Mouse (Mus musculus): ENCODE measurements around the gene Akap11. TPM values are rescaled to one million over a fixed set of nuclear protein-coding genes. Genes with fewer than 3 reads are reported as not detected.
A peak's percentile ranks its signal among the peaks of the same experiment; 100 is the strongest.

The Akap11 gene
- polyA plus RNA-seq, 1 experiment from 2014 or later = 39.6 TPM

DNA sequence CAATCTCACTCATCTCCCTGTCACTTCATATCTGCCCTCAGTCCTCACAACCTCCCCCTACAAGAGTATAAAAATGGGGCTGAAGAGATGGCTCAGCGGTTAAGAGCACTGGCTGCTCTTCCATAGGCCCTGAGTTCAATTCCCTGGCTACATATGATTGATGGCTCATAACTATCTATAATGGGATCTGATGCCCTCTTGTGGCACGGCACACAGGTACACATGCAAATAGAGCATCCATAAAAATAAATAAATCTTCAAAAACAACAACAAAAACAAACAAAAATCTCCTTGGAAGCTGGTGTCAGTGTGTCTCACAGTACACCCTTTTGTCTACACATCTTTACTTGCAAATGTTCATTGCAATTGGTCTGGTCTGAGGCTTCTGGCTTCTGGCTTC, 11.5 kb downstream of the Akap11 start:
- no peaks in the 10 kb centered on the region for H3K27me3 ChIP-seq (ENCODE audit: control insufficient read depth, insufficient read depth, low read length)
- H3K4me2 ChIP-seq (ENCODE audit: low read length) = no peak overlapping the region
- DNase-seq = no peak
- no peaks in the 10 kb centered on the region for H3K9me3 ChIP-seq (ENCODE audit: control insufficient read depth, low read length)
- H3K36me3 ChIP-seq (ENCODE audit: control insufficient read depth, insufficient read depth, low read length) = peaks cover 14% of the 10 kb centered on the region
- 91% methylated on average over 2 of the region's 2 CpGs for WGBS
- no peak for ATAC-seq (ENCODE audit: low FRiP score, low TSS enrichment)
- no peak overlapping the region for H3K4me3 ChIP-seq (replicated peaks; ENCODE audit: low read depth, low read length)
- H3K9ac ChIP-seq (replicated peaks; ENCODE audit: low read length) = no peak overlapping the region
- no peak overlapping the region for H3K27ac ChIP-seq (replicated peaks; ENCODE audit: low read depth, low read length)
- H3K4me1 ChIP-seq (ENCODE audit: control insufficient read depth, insufficient read depth, low read length) = no peaks in the 10 kb centered on the region

DNA sequence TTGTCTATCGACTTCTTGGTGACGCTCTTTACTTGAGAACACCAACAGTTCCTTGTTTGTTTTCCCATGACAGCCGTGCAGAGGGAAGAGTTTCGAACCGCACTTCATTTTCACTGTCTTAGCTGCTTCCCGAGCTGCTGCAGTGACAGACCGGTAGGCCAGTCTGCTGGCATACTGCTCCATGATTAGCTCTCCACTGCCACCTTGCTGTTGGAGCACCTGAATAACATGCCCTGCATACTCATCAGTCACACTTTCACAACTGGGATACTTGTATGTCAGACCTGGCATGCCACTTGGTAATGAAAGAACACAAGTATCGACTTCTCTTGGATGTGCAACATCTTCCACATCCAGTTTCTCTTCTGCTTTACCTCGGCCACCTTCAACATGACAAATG, 25.9 kb downstream of the Akap11 start:
- WGBS = 82% methylated on average over 9 of the region's 9 CpGs
- Histone ChIP-seq H3K9ac (replicated peaks; ENCODE audit: low read length) (no peak overlapping the region), H3K4me2 (ENCODE audit: low read length) (no peak overlapping the region), H3K4me1 (ENCODE audit: control insufficient read depth, insufficient read depth, low read length) (no peaks in the 10 kb centered on the region), H3K9me3 (ENCODE audit: control insufficient read depth, low read length) (no peaks in the 10 kb centered on the region), H3K27me3 (ENCODE audit: control insufficient read depth, insufficient read depth, low read length) (no peaks in the 10 kb centered on the region), H3K4me3 (replicated peaks; ENCODE audit: low read depth, low read length) (no peak overlapping the region), H3K27ac (replicated peaks; ENCODE audit: low read depth, low read length) (no peak overlapping the region), H3K36me3 (ENCODE audit: control insufficient read depth, insufficient read depth, low read length) (peaks cover 85% of the 10 kb centered on the region)
- DNase-seq (peak; percentile 60), ATAC-seq (ENCODE audit: low FRiP score, low TSS enrichment) (no peak)

DNA sequence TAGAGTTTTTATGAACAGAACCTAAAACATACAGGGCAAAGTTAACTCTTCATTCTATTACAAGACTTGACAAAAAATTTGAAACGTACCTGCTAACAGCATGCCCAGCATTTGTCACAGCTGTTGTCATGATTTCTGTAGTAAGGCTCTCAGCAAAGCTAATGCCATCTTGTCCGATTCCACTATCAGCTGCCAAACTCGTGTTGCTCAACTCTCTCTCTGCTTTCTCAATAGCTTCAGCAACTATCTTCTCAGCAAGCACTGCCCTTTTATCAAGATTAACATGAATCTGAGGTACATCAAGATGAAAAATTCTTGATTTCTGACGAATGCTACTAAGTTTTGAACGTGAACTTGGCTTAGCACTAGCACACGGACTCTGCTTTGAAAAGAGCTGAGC, 26.8 kb downstream of the Akap11 start:
- Histone ChIP-seq H3K27ac (replicated peaks; ENCODE audit: low read depth, low read length) (no peak overlapping the region), H3K4me2 (ENCODE audit: low read length) (no peak overlapping the region), H3K9ac (replicated peaks; ENCODE audit: low read length) (no peak overlapping the region), H3K4me3 (replicated peaks; ENCODE audit: low read depth, low read length) (no peak overlapping the region), H3K36me3 (ENCODE audit: control insufficient read depth, insufficient read depth, low read length) (peaks cover 89% of the 10 kb centered on the region), H3K4me1 (ENCODE audit: control insufficient read depth, insufficient read depth, low read length) (no peaks in the 10 kb centered on the region), H3K9me3 (ENCODE audit: control insufficient read depth, low read length) (no peaks in the 10 kb centered on the region), H3K27me3 (ENCODE audit: control insufficient read depth, insufficient read depth, low read length) (no peaks in the 10 kb centered on the region)
- 94% methylated on average over 6 of the region's 6 CpGs for WGBS
- DNase-seq = no peak
- ATAC-seq (ENCODE audit: low FRiP score, low TSS enrichment) = no peak

DNA sequence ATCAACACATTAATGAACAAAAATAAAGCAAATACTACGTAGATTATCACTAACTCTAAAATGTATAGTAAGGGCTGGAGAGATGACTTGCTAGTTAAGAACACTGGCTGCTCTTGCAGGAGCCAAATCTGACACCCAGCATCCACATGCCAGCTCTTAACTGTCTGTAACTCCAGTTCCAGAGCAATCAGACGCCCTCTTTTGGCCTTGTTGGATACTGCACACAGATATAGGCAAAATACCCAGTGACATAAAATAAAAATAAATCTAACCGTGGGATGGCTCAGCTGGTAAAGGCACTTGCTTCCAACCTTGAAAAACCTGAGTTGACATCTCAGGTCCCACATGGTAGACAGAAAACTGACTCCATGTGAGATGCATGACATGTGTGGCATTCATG, 36.0 kb downstream of the Akap11 start:
- peaks cover 33% of the 10 kb centered on the region for H3K36me3 ChIP-seq (ENCODE audit: control insufficient read depth, insufficient read depth, low read length)
- peak; percentile 15 for DNase-seq

DNA sequence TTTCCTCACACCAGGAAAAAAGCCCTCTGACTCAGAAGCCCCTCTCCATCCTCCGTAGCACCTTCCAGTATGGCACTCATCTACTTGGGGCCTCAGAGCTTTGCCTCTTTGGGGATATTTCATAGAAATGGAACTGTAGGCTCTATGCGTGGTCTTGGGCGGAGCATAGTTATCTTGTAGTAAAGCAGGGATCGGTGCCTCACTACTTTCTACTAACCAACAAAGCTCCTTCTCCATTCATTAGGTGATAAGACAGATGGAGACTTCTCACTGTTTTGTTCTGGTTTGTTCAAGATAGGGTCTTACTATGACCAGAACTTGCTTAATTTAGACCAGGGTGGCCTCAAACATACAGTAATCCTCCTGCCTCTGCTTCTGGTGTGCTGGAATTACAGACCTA, 39.9 kb downstream of the Akap11 start:
- no peak overlapping the region for H3K9ac ChIP-seq (replicated peaks; ENCODE audit: low read length)
- ATAC-seq (ENCODE audit: low FRiP score, low TSS enrichment) = no peak
- peaks cover 51% of the 10 kb centered on the region for H3K36me3 ChIP-seq (ENCODE audit: control insufficient read depth, insufficient read depth, low read length)
- no peaks in the 10 kb centered on the region for H3K9me3 ChIP-seq (ENCODE audit: control insufficient read depth, low read length)
- DNase-seq = no peak
- H3K4me2 ChIP-seq (ENCODE audit: low read length) = no peak overlapping the region
- H3K27ac ChIP-seq (replicated peaks; ENCODE audit: low read depth, low read length) = no peak overlapping the region
- WGBS = 96% methylated on average over 4 of the region's 4 CpGs
- H3K4me3 ChIP-seq (replicated peaks; ENCODE audit: low read depth, low read length) = no peak overlapping the region
- no peaks in the 10 kb centered on the region for H3K27me3 ChIP-seq (ENCODE audit: control insufficient read depth, insufficient read depth, low read length)
- no peaks in the 10 kb centered on the region for H3K4me1 ChIP-seq (ENCODE audit: control insufficient read depth, insufficient read depth, low read length)

More for the DNA sequence above, 36.0 kb downstream of the Akap11 start:
- Histone ChIP-seq H3K9me3 (ENCODE audit: control insufficient read depth, low read length) (no peaks in the 10 kb centered on the region), H3K4me2 (ENCODE audit: low read length) (no peak overlapping the region), H3K27me3 (ENCODE audit: control insufficient read depth, insufficient read depth, low read length) (no peaks in the 10 kb centered on the region), H3K27ac (replicated peaks; ENCODE audit: low read depth, low read length) (no peak overlapping the region), H3K4me3 (replicated peaks; ENCODE audit: low read depth, low read length) (no peak overlapping the region), H3K9ac (replicated peaks; ENCODE audit: low read length) (no peak overlapping the region), H3K4me1 (ENCODE audit: control insufficient read depth, insufficient read depth, low read length) (no peaks in the 10 kb centered on the region)
- WGBS = 78% methylated on average over 3 of the region's 3 CpGs
- ATAC-seq (ENCODE audit: low FRiP score, low TSS enrichment) = no peak

DNA sequence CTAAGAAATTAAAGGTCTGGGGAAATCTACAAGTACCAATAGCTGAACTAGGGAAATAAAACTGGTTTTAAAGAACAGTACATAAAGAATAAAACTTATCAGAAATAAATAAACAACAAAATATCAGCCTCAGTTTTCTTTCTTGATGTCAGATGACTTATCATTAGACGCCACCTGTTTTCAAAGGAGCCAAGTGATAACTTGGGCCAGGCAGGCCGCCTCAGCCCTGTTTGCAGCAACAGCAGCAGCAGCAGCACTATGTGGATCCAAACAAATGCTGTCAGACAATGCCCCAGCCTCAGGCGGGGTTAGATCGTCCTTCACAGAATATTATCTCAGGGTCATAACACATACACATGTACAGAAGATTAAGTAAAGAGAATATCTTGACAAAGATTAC, 41.4 kb downstream of the Akap11 start:
- DNase-seq = no peak
- no peak overlapping the region for H3K4me3 ChIP-seq (replicated peaks; ENCODE audit: low read depth, low read length)
- no peak overlapping the region for H3K9ac ChIP-seq (replicated peaks; ENCODE audit: low read length)
- no peak for ATAC-seq (ENCODE audit: low FRiP score, low TSS enrichment)
- H3K27me3 ChIP-seq (ENCODE audit: control insufficient read depth, insufficient read depth, low read length) = no peaks in the 10 kb centered on the region
- no peak overlapping the region for H3K27ac ChIP-seq (replicated peaks; ENCODE audit: low read depth, low read length)
- no peaks in the 10 kb centered on the region for H3K9me3 ChIP-seq (ENCODE audit: control insufficient read depth, low read length)
- 89% methylated on average over 4 of the region's 4 CpGs for WGBS
- H3K4me1 ChIP-seq (ENCODE audit: control insufficient read depth, insufficient read depth, low read length) = no peaks in the 10 kb centered on the region
- no peak overlapping the region for H3K4me2 ChIP-seq (ENCODE audit: low read length)
- H3K36me3 ChIP-seq (ENCODE audit: control insufficient read depth, insufficient read depth, low read length) = peaks cover 55% of the 10 kb centered on the region

DNA sequence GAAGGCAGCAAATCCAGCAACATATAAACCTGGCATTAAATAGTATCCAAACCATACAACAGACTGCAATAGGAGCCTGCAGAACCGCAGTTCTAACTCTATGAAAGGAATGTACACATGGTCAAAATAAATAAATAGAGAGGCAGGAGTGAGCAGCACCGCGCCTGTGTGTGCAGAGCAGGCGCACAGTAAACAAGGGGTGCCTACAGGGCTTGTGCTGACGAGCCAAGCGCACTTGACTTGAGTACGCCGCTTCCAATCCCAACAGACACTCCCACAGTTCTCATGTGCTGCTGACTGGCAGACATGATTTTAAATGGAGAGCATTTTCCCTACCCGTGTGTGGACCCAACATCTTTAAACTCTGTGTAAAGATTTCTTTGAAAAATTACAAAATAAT, 44.0 kb downstream of the Akap11 start:
- Histone ChIP-seq H3K9ac (replicated peaks; ENCODE audit: low read length) (no peak overlapping the region), H3K36me3 (ENCODE audit: control insufficient read depth, insufficient read depth, low read length) (peaks cover 46% of the 10 kb centered on the region), H3K4me2 (ENCODE audit: low read length) (no peak overlapping the region), H3K27ac (replicated peaks; ENCODE audit: low read depth, low read length) (no peak overlapping the region), H3K4me3 (replicated peaks; ENCODE audit: low read depth, low read length) (no peak overlapping the region), H3K4me1 (ENCODE audit: control insufficient read depth, insufficient read depth, low read length) (no peaks in the 10 kb centered on the region), H3K9me3 (ENCODE audit: control insufficient read depth, low read length) (no peaks in the 10 kb centered on the region), H3K27me3 (ENCODE audit: control insufficient read depth, insufficient read depth, low read length) (no peaks in the 10 kb centered on the region)
- 87% methylated on average over 9 of the region's 9 CpGs for WGBS
- DNase-seq (no peak), ATAC-seq (ENCODE audit: low FRiP score, low TSS enrichment) (no peak)

DNA sequence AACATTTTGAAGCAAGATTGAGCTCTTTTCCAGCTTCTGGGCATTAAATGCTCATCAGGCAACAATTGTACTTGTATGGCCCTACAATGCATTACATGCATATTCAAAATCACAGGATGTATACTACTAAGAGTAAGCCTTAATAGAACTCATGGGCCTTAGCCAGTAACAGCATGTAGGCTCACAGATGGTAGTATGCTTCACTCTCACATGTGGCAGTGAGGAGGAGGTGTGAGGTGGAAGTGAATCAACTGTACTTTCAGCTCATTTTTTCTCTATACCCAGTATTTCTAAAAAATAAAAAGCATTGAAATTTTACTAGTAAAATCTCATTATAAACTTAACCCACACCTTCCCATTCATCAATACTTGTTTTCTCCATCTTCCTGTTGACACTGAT, 45.2 kb downstream of the Akap11 start:
- no peak for DNase-seq

DNA sequence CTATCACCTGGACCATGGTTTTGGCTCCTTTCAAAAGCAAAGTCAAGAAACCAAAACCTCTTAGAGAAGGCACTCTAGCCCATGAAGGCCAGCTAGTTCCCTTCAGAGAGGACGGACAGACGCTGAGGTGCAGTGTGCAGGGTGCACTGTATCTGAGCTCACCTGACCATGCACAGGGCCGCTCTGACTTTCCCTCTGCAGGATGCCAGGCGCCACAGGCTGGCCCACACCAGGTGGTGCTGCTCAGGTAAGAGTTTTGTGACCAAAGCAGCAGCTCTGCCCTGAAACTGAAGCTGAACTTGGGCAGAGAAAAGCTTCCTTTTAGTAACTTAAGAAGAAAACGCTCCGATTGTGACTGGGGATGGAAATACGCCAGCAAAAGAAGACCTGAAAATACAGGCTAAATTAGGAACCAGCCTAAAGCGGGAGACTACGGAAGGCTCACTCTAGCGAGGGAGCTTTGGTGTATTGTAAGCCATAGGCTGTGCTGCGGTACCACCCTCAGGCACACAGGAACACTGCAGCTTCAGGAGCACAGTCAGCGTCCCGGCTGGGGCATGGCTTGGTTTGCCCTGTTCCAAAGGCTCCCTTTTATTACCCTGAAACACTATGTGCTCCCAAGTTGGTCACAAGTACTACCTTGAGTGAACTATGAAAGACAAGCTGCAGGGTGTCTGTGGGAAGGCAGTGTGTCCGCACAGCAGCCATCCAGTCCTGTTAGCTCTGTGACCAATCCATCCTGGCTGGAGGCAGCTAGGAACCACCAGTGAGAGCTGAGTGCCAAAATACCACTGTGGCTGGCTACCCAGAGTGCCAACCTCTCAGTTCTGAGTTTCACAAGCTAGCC, 54.0 kb downstream of the Akap11 start:
- Histone ChIP-seq H3K27me3 (ENCODE audit: control insufficient read depth, insufficient read depth, low read length) (no peaks in the 10 kb centered on the region), H3K27ac (replicated peaks; ENCODE audit: low read depth, low read length) (no peak overlapping the region), H3K9me3 (ENCODE audit: control insufficient read depth, low read length) (no peaks in the 10 kb centered on the region), H3K9ac (replicated peaks; ENCODE audit: low read length) (no peak overlapping the region), H3K4me3 (replicated peaks; ENCODE audit: low read depth, low read length) (no peak overlapping the region), H3K36me3 (ENCODE audit: control insufficient read depth, insufficient read depth, low read length) (no peaks in the 10 kb centered on the region), H3K4me2 (ENCODE audit: low read length) (no peak overlapping the region), H3K4me1 (ENCODE audit: control insufficient read depth, insufficient read depth, low read length) (no peaks in the 10 kb centered on the region)
- DNase-seq (peak; percentile 81), ATAC-seq (ENCODE audit: low FRiP score, low TSS enrichment) (peak; percentile 64; the same call in 1 of the 2 replicates)
- WGBS = 27% methylated on average over 14 of the region's 14 CpGs

More for the DNA sequence above, 45.2 kb downstream of the Akap11 start:
- ATAC-seq (ENCODE audit: low FRiP score, low TSS enrichment) = no peak
- H3K4me1 ChIP-seq (ENCODE audit: control insufficient read depth, insufficient read depth, low read length) = no peaks in the 10 kb centered on the region
- no peak overlapping the region for H3K4me3 ChIP-seq (replicated peaks; ENCODE audit: low read depth, low read length)
- H3K9me3 ChIP-seq (ENCODE audit: control insufficient read depth, low read length) = no peaks in the 10 kb centered on the region
- H3K27ac ChIP-seq (replicated peaks; ENCODE audit: low read depth, low read length) = no peak overlapping the region
- H3K27me3 ChIP-seq (ENCODE audit: control insufficient read depth, insufficient read depth, low read length) = no peaks in the 10 kb centered on the region
- H3K4me2 ChIP-seq (ENCODE audit: low read length) = no peak overlapping the region
- no peak overlapping the region for H3K9ac ChIP-seq (replicated peaks; ENCODE audit: low read length)
- peaks cover 41% of the 10 kb centered on the region for H3K36me3 ChIP-seq (ENCODE audit: control insufficient read depth, insufficient read depth, low read length)

Measured in midbrain, embryonic 14.5 days (tissue).